Mouse (Mus musculus) spleen, adult 2 months (tissue): ENCODE results near the gene Serpinb1a.

Experiments
- CTCF ChIP-seq: fragments of 200-500 bp; IDR thresholded peaks from 2 replicates; pipeline ENCODE4 v1.5.1; 2011; ENCODE audit warnings: mild to moderate bottlenecking, inconsistent platforms; ENCODE audit not compliant: insufficient read depth, insufficient read length, insufficient replicate concordance; ENCODE audit errors: extremely low read depth
- POLR2A ChIP-seq: fragments of 200-500 bp; IDR thresholded peaks from 2 replicates; pipeline ENCODE4 v1.6.1; 2011; ENCODE audit warnings: low read depth, low read length, inconsistent platforms

GRCm38 (mm10) chr13:32794619-32795018 lies 56.4 kb downstream of the Serpinb1a start:
- TF ChIP-seq POLR2A (no peak), CTCF (no peak)
